Mouse (Mus musculus) kidney, embryonic 16.5 days (tissue): ENCODE data around the gene Htr2b. TPM values are rescaled to one million over a fixed set of nuclear protein-coding genes. Genes with fewer than 3 reads are reported as not detected.

Source experiments
- ATAC-seq: fragments of 200-750 bp; cut with Nextera tagmentation; 2 replicates; pipeline ENCODE4 v1.8.0; 2017; ENCODE audit warnings: moderate TSS enrichment; ENCODE audit not compliant: low FRiP score, low TSS enrichment
- H3K27ac ChIP-seq: fragments of 300-500 bp; sonication (generic); 2 replicates; pipeline ENCODE4 v1.5.1; 2014; ENCODE audit warnings: low read length
- H3K27me3 ChIP-seq: fragments of 300-500 bp; sonication (generic); 2 replicates; pipeline ENCODE4 v1.6.1; 2014; ENCODE audit warnings: low read length, control low read depth, mixed read lengths; ENCODE audit not compliant: insufficient read depth
- H3K36me3 ChIP-seq: fragments of 300-500 bp; sonication (generic); 2 replicates; pipeline ENCODE4 v1.6.1; 2014; ENCODE audit warnings: low read length, control low read depth, mixed read lengths; ENCODE audit not compliant: insufficient read depth
- H3K4me1 ChIP-seq: fragments of 300-500 bp; sonication (generic); 2 replicates; pipeline ENCODE4 v1.6.1; 2014; ENCODE audit warnings: low read length, control low read depth, mixed read lengths; ENCODE audit not compliant: insufficient read depth
- H3K4me2 ChIP-seq: fragments of 300-500 bp; sonication (generic); replicated peaks from 2 replicates; pipeline ENCODE4 v1.6.1; 2014; ENCODE audit warnings: low read depth, low read length
- H3K4me3 ChIP-seq: fragments of 300-500 bp; sonication (generic); 2 replicates; pipeline ENCODE4 v1.5.1; 2014; ENCODE audit warnings: mild to moderate bottlenecking, low read length
- H3K9ac ChIP-seq: fragments of 300-500 bp; sonication (generic); replicated peaks from 2 replicates; pipeline ENCODE4 v1.6.1; 2014; ENCODE audit warnings: low read length
- H3K9me3 ChIP-seq: fragments of 300-500 bp; sonication (generic); 2 replicates; pipeline ENCODE4 v1.6.1; 2016; ENCODE audit warnings: low read length, control low read depth
- WGBS: fragments of 180-500 bp; shearing (Covaris S2); extraction: QIAGEN DNeasy Blood & Tissue Kit; methylation state at CpG from one replicate; pipeline ENCODE4 v1.1.7; 2014; 5-methylcytosine and 5-hydroxymethylcytosine counted together
- polyA plus RNA-seq: library from polyadenylated mRNA; unstranded; fragments of >200 nt; fragmentation: Nextera tagmentation; extraction: Ambion mirVana; gene quantifications from 2 replicates; pipeline ENCODE4 v1.2.1, GENCODE M21; 2015

Htr2b gene
- polyA plus RNA-seq, result 0.60 and 1.2 TPM in 2 replicates

- Histone ChIP-seq H3K4me2 (no peak within 1 kb of the TSS), H3K4me1 (0 out of 2 replicates have a peak, but pooled peaks cover 2% of the 10 kb centered on the region), H3K4me3 (no peak within 1 kb of the TSS), H3K9me3 (no peaks in the 10 kb centered on the region), H3K36me3 (no peaks in the 10 kb centered on the region), H3K9ac (no peak within 1 kb of the TSS), H3K27me3 (no peaks in the 10 kb centered on the region), H3K27ac (0 out of 2 replicates have a peak within 1 kb of the TSS, but pooled peaks have one; percentile 28)
- ATAC-seq, result peak; percentile 83
- 28% methylated on average over 6 of the region's 6 CpGs for WGBS
These were observed at the start of gene Htr2b for GRCm38 (mm10) chr1:86111779-86112178. Gene Htr2b (minus strand): TSS chr1:86111970.

- Histone ChIP-seq H3K4me3 (no peak overlapping the region), H3K9ac (no peak overlapping the region), H3K9me3 (no peaks in the 10 kb centered on the region), H3K27me3 (no peaks in the 10 kb centered on the region), H3K27ac (no peak overlapping the region), H3K36me3 (peaks cover 33% of the 10 kb centered on the region), H3K4me2 (no peak overlapping the region), H3K4me1 (no peaks in the 10 kb centered on the region)
- 95% methylated on average over 5 of the region's 5 CpGs for WGBS
- no peak for ATAC-seq
These were observed 49.3 kb upstream of the Htr2b start for GRCm38 (mm10) chr1:86161061-86161460.

- no peak for ATAC-seq
- H3K4me1 ChIP-seq, result peaks cover 2% of the 10 kb centered on the region
- no peak overlapping the region for H3K4me3 ChIP-seq
- no peak overlapping the region for H3K4me2 ChIP-seq
- H3K27me3 ChIP-seq, result no peaks in the 10 kb centered on the region
- 92% methylated on average over 5 of the region's 5 CpGs for WGBS
- H3K27ac ChIP-seq, result no peak overlapping the region
- H3K9me3 ChIP-seq, result no peaks in the 10 kb centered on the region
- H3K9ac ChIP-seq, result no peak overlapping the region
- H3K36me3 ChIP-seq, result peaks cover 33% of the 10 kb centered on the region
These were observed 48.7 kb upstream of the Htr2b start for GRCm38 (mm10) chr1:86160479-86160878.

GRCm38 (mm10) chr1:86160059-86160458 is 48.3 kb upstream of the Htr2b start:
- peaks cover 33% of the 10 kb centered on the region for H3K36me3 ChIP-seq
- 92% methylated on average over 6 of the region's 6 CpGs for WGBS
- H3K9me3 ChIP-seq, result no peaks in the 10 kb centered on the region
- H3K27ac ChIP-seq, result no peak overlapping the region
- H3K4me2 ChIP-seq, result no peak overlapping the region
- no peaks in the 10 kb centered on the region for H3K27me3 ChIP-seq
- peaks cover 6% of the 10 kb centered on the region for H3K4me1 ChIP-seq
- H3K4me3 ChIP-seq, result no peak overlapping the region
- no peak for ATAC-seq
- H3K9ac ChIP-seq, result no peak overlapping the region

GRCm38 (mm10) chr1:86156595-86156994 is 44.8 kb upstream of the Htr2b start:
- no peak for ATAC-seq
- Histone ChIP-seq H3K4me2 (no peak overlapping the region), H3K9ac (no peak overlapping the region), H3K4me1 (peaks cover 7% of the 10 kb centered on the region), H3K9me3 (no peaks in the 10 kb centered on the region), H3K36me3 (peaks cover 18% of the 10 kb centered on the region), H3K4me3 (no peak overlapping the region), H3K27me3 (no peaks in the 10 kb centered on the region), H3K27ac (no peak overlapping the region)
- WGBS, result 87% methylated on average over 6 of the region's 6 CpGs

GRCm38 (mm10) chr1:86156075-86156474 is 44.3 kb upstream of the Htr2b start:
- WGBS, result 81% methylated on average over 3 of the region's 3 CpGs
- Histone ChIP-seq H3K27ac (no peak overlapping the region), H3K9ac (no peak overlapping the region)

GRCm38 (mm10) chr1:86154824-86155164 is 43.0 kb upstream of the Htr2b start:
- Histone ChIP-seq H3K9ac (peak overlapping the region; percentile 75), H3K36me3 (0 out of 2 replicates have a peak, but pooled peaks cover 8% of the 10 kb centered on the region), H3K27ac (no peak overlapping the region), H3K4me1 (peaks cover 7% of the 10 kb centered on the region), H3K4me2 (peak overlapping the region; percentile 67), H3K9me3 (no peaks in the 10 kb centered on the region), H3K4me3 (peak overlapping the region; percentile 77), H3K27me3 (no peaks in the 10 kb centered on the region)
- no peak for ATAC-seq
- WGBS, result 0% methylated on average over 18 of the region's 18 CpGs

More at GRCm38 (mm10) chr1:86156075-86156474, 44.3 kb upstream of the Htr2b start:
- no peak overlapping the region for H3K4me2 ChIP-seq
- no peak for ATAC-seq
- H3K36me3 ChIP-seq, result peaks cover 14% of the 10 kb centered on the region; the same call in 1 of the 2 replicates
- no peak overlapping the region for H3K4me3 ChIP-seq
- peaks cover 7% of the 10 kb centered on the region for H3K4me1 ChIP-seq
- no peaks in the 10 kb centered on the region for H3K9me3 ChIP-seq
- no peaks in the 10 kb centered on the region for H3K27me3 ChIP-seq

- Histone ChIP-seq H3K27me3 (no peaks in the 10 kb centered on the region), H3K27ac (peak within 1 kb of the TSS; percentile 85), H3K9ac (peak within 1 kb of the TSS; percentile 78), H3K4me3 (peak within 1 kb of the TSS; percentile 77), H3K36me3 (0 out of 2 replicates have a peak, but pooled peaks cover 8% of the 10 kb centered on the region), H3K4me2 (peak within 1 kb of the TSS; percentile 67), H3K9me3 (no peaks in the 10 kb centered on the region), H3K4me1 (peaks cover 7% of the 10 kb centered on the region)
- WGBS, result 3% methylated on average over 40 of the region's 40 CpGs
- ATAC-seq, result peak; percentile 99
These were observed 42.5 kb upstream of the Htr2b start, which contains the start of gene Armc9 for GRCm38 (mm10) chr1:86154133-86154823. Gene Armc9 (plus strand): TSS chr1:86154780.

GRCm38 (mm10) chr1:86152618-86153017 is 40.8 kb upstream of the Htr2b start:
- Histone ChIP-seq H3K9ac (no peak overlapping the region), H3K27me3 (no peaks in the 10 kb centered on the region), H3K27ac (no peak overlapping the region), H3K4me3 (no peak overlapping the region), H3K4me1 (peaks cover 7% of the 10 kb centered on the region), H3K9me3 (no peaks in the 10 kb centered on the region), H3K36me3 (0 out of 2 replicates have a peak, but pooled peaks cover 3% of the 10 kb centered on the region), H3K4me2 (no peak overlapping the region)
- WGBS, result 93% methylated on average over 1 of the region's 1 CpGs
- ATAC-seq, result no peak

- H3K4me1 ChIP-seq, result peaks cover 7% of the 10 kb centered on the region
- no peak for ATAC-seq
- H3K4me3 ChIP-seq, result no peak overlapping the region
- no peak overlapping the region for H3K4me2 ChIP-seq
- no peaks in the 10 kb centered on the region for H3K27me3 ChIP-seq
- no peaks in the 10 kb centered on the region for H3K9me3 ChIP-seq
- no peaks in the 10 kb centered on the region for H3K36me3 ChIP-seq
- no peak overlapping the region for H3K27ac ChIP-seq
- WGBS, result 85% methylated on average over 7 of the region's 7 CpGs
- H3K9ac ChIP-seq, result no peak overlapping the region
These were observed 39.6 kb upstream of the Htr2b start for GRCm38 (mm10) chr1:86151376-86151775.
